Mouse (Mus musculus) stomach, postnatal 0 days (tissue): ENCODE results near the gene Timmdc1.

Source experiments
- CTCF ChIP-seq: IDR thresholded peaks from 2 replicates; pipeline ENCODE4 v1.5.1; 2016; ENCODE audit warnings: antibody characterized with exemption, low read depth, mild to moderate bottlenecking, moderate library complexity
- EP300 ChIP-seq: optimal IDR thresholded peaks from 2 replicates; pipeline ENCODE3; 2016; ENCODE audit warnings: antibody characterized with exemption

DNA sequence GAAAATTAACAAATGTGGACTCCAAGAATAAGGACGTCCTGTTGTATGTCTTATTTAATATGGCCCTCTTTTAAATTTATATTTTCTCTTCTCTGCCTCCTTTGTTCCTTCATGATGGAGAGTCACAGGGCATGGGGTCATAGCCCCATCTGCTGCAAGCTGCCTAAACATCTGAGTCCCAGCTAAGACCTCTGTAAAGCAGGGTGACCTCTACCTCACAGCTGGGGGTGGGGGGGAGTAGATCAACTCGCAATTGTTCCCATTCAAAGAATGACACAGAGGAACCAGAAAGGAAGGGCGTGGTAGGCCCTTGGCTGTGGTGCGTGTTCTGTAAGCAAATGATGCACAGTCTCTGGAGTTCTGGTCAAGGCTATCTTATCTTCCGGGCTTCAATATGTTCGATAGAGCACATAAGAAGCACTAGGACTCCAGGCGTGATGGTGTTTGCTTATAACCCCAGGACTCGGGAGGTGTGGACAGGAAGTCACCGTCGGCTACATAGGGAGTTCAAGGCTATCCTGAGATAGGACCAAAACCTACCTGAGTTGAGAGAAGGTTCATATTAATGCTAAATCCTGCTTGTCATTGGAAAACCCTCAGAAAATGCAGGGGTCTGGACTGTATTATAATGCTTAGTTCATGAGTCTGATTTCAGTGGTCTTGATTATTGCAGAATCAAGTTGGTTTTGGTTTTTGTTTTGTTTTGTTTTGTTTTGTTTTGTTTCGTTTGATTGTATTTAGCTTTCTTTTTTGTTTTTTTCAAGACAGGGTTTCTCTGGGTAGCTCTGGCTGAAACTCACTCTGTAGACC, 50.6 kb downstream of the Timmdc1 start:
- no peak for TF ChIP-seq CTCF
- no peak for TF ChIP-seq EP300
